Mouse (Mus musculus) forebrain, embryonic 12.5 days (tissue): ENCODE results near the gene Zfp536. TPM values are rescaled to one million over a fixed set of nuclear protein-coding genes. Genes with fewer than 3 reads are reported as not detected.

ENCODE experiments used
- ATAC-seq: fragments of 200-750 bp; cut with Nextera tagmentation; 2 replicates; pipeline ENCODE4 v1.8.0; 2017; ENCODE audit warnings: moderate TSS enrichment; ENCODE audit not compliant: low FRiP score
- H3K27ac ChIP-seq: fragments of 300-500 bp; sonication (generic); 2 replicates; pipeline ENCODE4 v1.5.1; 2016; ENCODE audit warnings: mild to moderate bottlenecking
- H3K27me3 ChIP-seq: fragments of 300-500 bp; sonication (generic); 2 replicates; pipeline ENCODE4 v1.6.1; 2016; ENCODE audit warnings: mild to moderate bottlenecking
- H3K36me3 ChIP-seq: fragments of 300-500 bp; sonication (generic); replicated peaks from 2 replicates; pipeline ENCODE4 v1.6.1; 2016; ENCODE audit warnings: mild to moderate bottlenecking
- H3K4me1 ChIP-seq: fragments of 300-500 bp; sonication (generic); 2 replicates; pipeline ENCODE4 v1.6.1; 2016
- H3K4me2 ChIP-seq: fragments of 300-500 bp; sonication (generic); 2 replicates; pipeline ENCODE4 v1.6.1; 2016; ENCODE audit warnings: mild to moderate bottlenecking, moderate library complexity
- H3K4me3 ChIP-seq: fragments of 300-500 bp; sonication (generic); replicated peaks from 2 replicates; pipeline ENCODE4 v1.5.1; 2016; ENCODE audit warnings: mild to moderate bottlenecking
- H3K9ac ChIP-seq: fragments of 300-500 bp; sonication (generic); 2 replicates; pipeline ENCODE4 v1.6.1; 2016; ENCODE audit warnings: mild to moderate bottlenecking
- H3K9me3 ChIP-seq: fragments of 300-500 bp; sonication (generic); 2 replicates; pipeline ENCODE4 v1.6.1; 2016
- WGBS: fragments of 180-500 bp; shearing (Covaris S2); methylation state at CpG from one replicate; pipeline ENCODE4 v1.1.7; 2016; 5-methylcytosine and 5-hydroxymethylcytosine counted together
- polyA plus RNA-seq: library from polyadenylated mRNA; unstranded; fragments of >200 nt; fragmentation: Nextera tagmentation; extraction: Ambion mirVana; gene quantifications from 2 replicates; pipeline ENCODE4 v1.2.1, GENCODE M21; 2016

The Zfp536 gene
- polyA plus RNA-seq, 1 experiment from 2014 or later = 45.7 TPM

DNA sequence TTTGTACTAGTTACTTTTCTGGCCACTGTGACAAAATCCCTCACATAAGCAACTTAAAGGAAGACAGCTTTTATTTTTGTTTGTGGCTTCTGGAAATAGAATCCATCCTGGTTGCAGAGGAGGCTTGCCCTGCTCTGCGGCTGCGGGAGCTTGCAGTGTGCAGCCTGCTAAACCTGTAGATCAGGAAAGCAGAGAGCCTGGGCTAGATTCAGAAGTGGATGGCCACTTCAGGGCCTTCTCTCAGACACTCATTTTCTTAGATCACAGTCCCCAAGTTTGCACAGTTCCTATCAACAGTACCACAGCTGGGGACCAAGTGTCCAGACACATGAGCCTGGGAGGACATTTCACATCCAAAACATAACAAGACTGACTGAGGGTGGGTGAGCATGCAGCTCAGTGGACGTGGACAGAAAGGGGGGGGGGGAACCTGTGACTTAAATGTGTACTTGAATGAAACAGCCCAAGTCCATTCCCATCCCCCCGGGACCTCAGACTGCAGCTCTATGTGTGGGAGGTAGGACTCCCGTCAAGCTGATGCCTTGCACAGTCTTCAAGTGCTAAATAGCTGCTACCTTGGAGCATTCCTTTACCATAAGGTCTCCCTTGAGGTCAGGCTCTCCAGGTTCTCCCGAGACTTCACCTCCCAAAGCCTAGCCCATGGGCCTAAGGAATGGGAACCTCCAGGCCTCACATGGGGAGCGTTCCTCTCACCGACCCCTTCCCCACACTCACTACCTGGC is 262.3 kb downstream of the Zfp536 start:
- Histone ChIP-seq H3K36me3 (no peaks in the 10 kb centered on the region), H3K4me3 (no peak overlapping the region), H3K4me2 (no peak overlapping the region), H3K27ac (no peak overlapping the region), H3K9ac (no peak overlapping the region), H3K9me3 (no peaks in the 10 kb centered on the region), H3K27me3 (no peaks in the 10 kb centered on the region), H3K4me1 (peaks cover 44% of the 10 kb centered on the region)
- WGBS = 82% methylated on average over 7 of the region's 8 CpGs
- no peak for ATAC-seq

DNA sequence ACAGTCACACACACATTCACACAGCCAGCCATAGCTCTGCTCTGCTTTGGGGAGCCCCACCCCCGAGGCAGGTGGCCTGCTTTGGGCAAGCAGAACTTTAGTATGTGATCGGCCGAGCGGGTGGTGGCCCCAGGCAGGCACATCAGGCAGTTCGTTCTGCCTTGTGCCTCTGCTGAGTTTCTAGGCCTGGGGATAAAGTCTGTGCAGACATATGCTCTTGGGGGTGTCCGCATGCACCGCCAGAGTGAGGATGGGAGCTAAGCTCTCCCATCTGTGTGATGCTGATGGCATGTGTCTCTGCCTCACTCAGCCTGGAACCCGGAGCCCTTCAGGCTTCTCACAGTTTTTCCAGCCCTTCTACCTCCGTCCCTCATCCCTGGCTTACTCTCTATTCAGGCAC is 263.7 kb downstream of the Zfp536 start:
- H3K9ac ChIP-seq = no peak overlapping the region
- H3K9me3 ChIP-seq = no peaks in the 10 kb centered on the region
- WGBS = 68% methylated on average over 9 of the region's 9 CpGs
- H3K27ac ChIP-seq = no peak overlapping the region
- H3K36me3 ChIP-seq = no peaks in the 10 kb centered on the region
- no peak for ATAC-seq
- H3K4me1 ChIP-seq = peaks cover 55% of the 10 kb centered on the region
- H3K27me3 ChIP-seq = no peaks in the 10 kb centered on the region
- no peak overlapping the region for H3K4me2 ChIP-seq
- no peak overlapping the region for H3K4me3 ChIP-seq

DNA sequence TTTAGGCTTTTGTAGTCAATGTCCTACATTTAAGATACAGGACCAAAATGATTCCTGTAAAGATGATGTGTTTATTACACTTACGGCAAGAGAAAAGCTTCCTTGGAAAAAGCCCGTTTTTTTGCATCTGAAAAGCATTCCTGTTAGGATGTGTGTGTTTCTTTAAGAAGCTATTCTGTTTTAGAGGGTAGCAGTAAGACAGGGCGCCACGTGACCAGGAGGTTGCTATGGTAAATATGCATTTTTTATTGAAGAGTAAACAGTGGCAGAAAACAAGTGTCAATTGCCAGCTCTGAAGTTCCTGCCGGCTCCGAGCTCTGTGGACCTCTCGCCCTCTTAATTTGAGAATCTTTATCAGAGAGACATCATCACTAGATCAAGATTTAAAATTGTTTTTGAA is 267.9 kb downstream of the Zfp536 start:
- Histone ChIP-seq H3K4me3 (no peak overlapping the region), H3K4me1 (peaks cover 33% of the 10 kb centered on the region), H3K4me2 (no peak overlapping the region), H3K9ac (no peak overlapping the region), H3K27ac (0 out of 2 replicates have a peak overlapping the region, but pooled peaks have one; percentile 25), H3K36me3 (no peaks in the 10 kb centered on the region), H3K9me3 (no peaks in the 10 kb centered on the region), H3K27me3 (no peaks in the 10 kb centered on the region)
- no peak for ATAC-seq
- 64% methylated on average over 7 of the region's 7 CpGs for WGBS

DNA sequence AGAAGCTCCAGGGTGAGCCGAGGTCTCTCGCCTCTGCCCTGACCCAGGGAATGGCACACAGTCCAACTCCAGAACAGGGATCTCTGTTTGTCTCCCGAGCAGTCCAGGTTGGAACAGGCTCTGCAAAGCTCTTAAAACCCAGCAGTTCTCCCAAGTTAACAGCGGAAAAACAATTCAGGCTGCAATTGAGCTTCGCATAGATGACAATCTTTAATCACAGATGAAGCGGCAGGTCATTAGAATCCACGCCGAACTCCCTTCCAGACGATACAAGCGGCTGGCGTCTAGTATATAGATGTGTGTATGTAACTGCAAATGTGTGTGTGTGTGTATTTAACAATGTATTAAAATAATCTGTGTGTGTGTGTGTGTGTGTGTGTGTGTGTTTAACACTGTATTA is 268.3 kb downstream of the Zfp536 start:
- Histone ChIP-seq H3K27ac (0 out of 2 replicates have a peak overlapping the region, but pooled peaks have one; percentile 25), H3K9me3 (no peaks in the 10 kb centered on the region), H3K4me3 (no peak overlapping the region), H3K4me2 (no peak overlapping the region), H3K4me1 (peaks cover 32% of the 10 kb centered on the region), H3K36me3 (no peaks in the 10 kb centered on the region), H3K27me3 (no peaks in the 10 kb centered on the region), H3K9ac (no peak overlapping the region)
- ATAC-seq = no peak
- 75% methylated on average over 11 of the region's 11 CpGs for WGBS

DNA sequence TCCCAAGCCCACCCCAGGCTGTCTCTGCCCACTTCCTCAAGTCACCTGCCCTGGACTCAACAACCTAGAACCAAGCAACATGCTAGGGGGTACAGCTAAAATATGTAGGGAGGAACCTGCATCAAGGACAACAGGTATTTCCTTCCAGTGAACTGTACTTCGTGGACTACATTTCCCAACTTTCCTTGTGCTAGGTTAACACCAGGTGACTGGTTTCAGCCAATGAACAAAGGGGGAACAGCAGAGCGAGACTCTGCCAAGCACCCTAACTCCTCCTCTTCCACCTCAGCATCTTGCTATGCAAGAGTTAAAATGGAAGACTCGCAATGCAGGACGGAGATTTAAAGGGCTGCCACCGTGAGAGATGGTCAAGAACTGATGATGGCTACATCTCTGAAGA is 274.6 kb downstream of the Zfp536 start:
- Histone ChIP-seq H3K27ac (no peak overlapping the region), H3K4me1 (peaks cover 12% of the 10 kb centered on the region), H3K27me3 (0 out of 2 replicates have a peak, but pooled peaks cover 5% of the 10 kb centered on the region), H3K4me2 (no peak overlapping the region), H3K4me3 (no peak overlapping the region), H3K9me3 (no peaks in the 10 kb centered on the region), H3K36me3 (no peaks in the 10 kb centered on the region), H3K9ac (no peak overlapping the region)
- 61% methylated on average over 5 of the region's 5 CpGs for WGBS
- no peak for ATAC-seq

DNA sequence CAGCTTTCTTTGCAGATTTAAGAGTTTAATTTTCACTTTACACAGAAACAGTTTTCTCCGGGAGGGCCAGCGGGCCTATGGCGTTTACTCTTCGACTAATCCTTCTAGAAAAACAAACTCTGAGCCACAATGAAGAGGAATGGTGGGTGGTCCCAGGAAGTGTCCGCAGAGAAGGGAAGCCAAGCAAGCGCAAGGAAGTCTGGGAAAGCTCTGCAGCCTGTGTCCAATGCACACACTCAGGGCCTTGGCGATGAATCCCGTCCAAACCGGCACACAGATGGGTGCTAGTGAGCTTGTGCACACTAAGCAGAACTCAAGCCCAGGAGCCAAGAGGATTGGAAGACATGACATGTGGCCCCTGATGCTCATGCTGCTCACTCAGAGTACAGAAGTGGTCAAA is 276.9 kb downstream of the Zfp536 start:
- Histone ChIP-seq H3K27ac (no peak overlapping the region), H3K36me3 (peaks cover 3% of the 10 kb centered on the region; the same call in 1 of the 2 replicates), H3K4me1 (peaks cover 9% of the 10 kb centered on the region), H3K4me3 (no peak overlapping the region), H3K27me3 (0 out of 2 replicates have a peak, but pooled peaks cover 5% of the 10 kb centered on the region), H3K9ac (no peak overlapping the region), H3K9me3 (no peaks in the 10 kb centered on the region), H3K4me2 (no peak overlapping the region)
- WGBS = 68% methylated on average over 9 of the region's 9 CpGs
- no peak for ATAC-seq

DNA sequence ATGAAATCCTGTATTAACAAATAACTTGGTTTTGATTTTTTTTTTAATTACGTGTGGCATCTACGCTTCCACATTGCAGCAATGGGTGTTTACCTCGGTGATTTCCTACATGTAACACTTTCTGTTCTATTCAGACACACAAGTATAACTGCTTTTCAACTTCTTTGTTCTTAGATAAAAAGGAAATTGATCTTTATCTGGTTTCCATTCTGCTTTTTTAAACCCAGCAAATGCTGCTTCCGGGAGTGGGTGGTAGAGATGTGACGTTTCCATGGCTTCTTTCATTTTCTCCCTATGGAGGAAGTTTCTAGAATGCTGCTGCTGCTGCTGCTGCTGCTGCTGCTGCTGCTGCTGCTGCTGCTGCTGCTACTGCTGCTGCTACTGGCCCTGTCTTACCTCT is 283.1 kb downstream of the Zfp536 start:
- Histone ChIP-seq H3K9ac (no peak overlapping the region), H3K27me3 (no peaks in the 10 kb centered on the region), H3K4me1 (peaks cover 5% of the 10 kb centered on the region), H3K36me3 (peaks cover 7% of the 10 kb centered on the region; the same call in 1 of the 2 replicates), H3K27ac (no peak overlapping the region), H3K4me3 (no peak overlapping the region), H3K9me3 (no peaks in the 10 kb centered on the region), H3K4me2 (no peak overlapping the region)
- ATAC-seq = no peak
- WGBS = 82% methylated on average over 5 of the region's 5 CpGs

DNA sequence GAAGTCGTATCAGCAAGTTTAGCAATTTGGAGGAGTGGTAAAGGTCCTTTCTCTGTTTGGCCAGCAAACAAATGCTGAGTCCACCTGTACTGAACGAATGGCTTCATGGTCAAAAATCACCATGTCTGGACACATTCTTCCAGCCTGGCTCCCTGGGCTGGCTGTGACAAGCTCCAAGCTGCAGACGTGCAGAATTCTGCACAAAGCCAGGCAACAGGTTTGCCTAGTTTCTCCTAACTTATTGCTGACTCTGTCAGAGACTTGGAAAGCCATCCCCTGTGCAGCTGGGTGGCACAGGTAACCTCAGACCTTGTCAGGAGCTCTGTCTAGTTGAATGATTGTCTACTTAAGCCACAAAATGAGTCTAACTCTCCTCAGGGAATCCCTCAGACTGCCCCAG is 288.5 kb downstream of the Zfp536 start:
- Histone ChIP-seq H3K27ac (no peak overlapping the region), H3K27me3 (no peaks in the 10 kb centered on the region), H3K4me2 (no peak overlapping the region), H3K36me3 (peaks cover 7% of the 10 kb centered on the region), H3K4me1 (no peaks in the 10 kb centered on the region), H3K9me3 (no peaks in the 10 kb centered on the region), H3K4me3 (no peak overlapping the region), H3K9ac (no peak overlapping the region)
- ATAC-seq = no peak
- WGBS = 83% methylated on average over 3 of the region's 3 CpGs

DNA sequence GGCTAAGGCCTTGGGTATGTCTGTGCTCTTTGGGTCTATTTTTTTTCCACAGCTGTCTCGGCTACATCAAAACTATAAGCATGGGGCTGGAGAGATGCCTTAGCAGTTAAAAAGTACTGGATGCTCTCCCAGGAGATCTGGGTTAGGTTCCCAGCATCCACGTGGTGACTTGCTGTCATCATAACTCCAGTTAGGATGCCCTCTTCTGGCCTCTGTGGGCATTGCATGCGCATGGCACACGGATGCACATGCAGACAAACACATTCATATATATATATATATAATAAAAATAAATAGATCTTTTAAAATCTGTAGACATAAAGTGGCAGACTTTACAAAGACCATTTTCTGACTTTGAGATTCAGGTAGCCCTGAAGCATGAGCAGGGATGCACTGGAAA is 290.9 kb downstream of the Zfp536 start:
- H3K9ac ChIP-seq = no peak overlapping the region
- H3K36me3 ChIP-seq = peaks cover 16% of the 10 kb centered on the region
- no peak overlapping the region for H3K4me2 ChIP-seq
- no peaks in the 10 kb centered on the region for H3K9me3 ChIP-seq
- 77% methylated on average over 4 of the region's 4 CpGs for WGBS
- no peaks in the 10 kb centered on the region for H3K4me1 ChIP-seq
- H3K27me3 ChIP-seq = no peaks in the 10 kb centered on the region
- no peak overlapping the region for H3K27ac ChIP-seq
- H3K4me3 ChIP-seq = no peak overlapping the region
- ATAC-seq = no peak

DNA sequence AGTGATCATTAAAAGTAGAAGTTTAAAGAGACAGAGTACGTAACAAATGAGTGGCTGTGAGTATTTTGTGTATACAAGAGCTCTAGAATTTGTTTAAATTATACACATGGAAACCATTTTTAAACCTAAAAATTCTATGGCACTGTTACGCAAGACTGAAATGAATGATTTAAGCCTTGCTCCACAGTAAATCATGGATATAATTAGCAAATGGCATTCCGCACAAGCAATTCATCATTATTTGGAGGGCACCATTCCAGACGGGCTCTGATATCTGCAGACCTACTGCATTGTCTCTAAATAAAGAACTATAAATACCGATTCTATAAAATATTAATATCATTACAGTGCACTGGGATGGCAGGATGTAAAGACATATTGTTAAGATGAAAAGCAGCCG is 292.3 kb downstream of the Zfp536 start:
- H3K36me3 ChIP-seq = peaks cover 22% of the 10 kb centered on the region
- no peak overlapping the region for H3K9ac ChIP-seq
- no peaks in the 10 kb centered on the region for H3K4me1 ChIP-seq
- no peaks in the 10 kb centered on the region for H3K9me3 ChIP-seq
- no peak for ATAC-seq
- WGBS = 87% methylated on average over 6 of the region's 6 CpGs
- no peak overlapping the region for H3K4me3 ChIP-seq
- no peak overlapping the region for H3K27ac ChIP-seq
- no peak overlapping the region for H3K4me2 ChIP-seq
- no peaks in the 10 kb centered on the region for H3K27me3 ChIP-seq

DNA sequence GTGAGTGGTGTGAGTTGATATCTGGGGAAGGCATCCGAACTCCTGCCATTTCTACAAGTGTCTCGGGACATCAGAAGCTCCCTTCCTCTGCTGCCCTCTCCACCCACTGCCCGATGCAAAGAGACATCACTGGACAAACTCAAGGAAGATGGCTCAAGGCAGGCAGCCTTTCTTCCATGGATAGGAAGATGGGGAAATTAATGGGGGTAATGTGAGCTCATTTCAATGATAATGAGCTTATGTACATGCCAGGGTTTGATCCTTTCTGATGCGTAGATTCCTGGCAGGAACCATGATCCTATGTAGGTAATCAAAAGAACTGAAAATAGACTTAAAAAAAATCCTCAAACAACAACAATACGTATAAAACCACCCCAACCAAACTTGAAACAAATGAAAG is 296.1 kb downstream of the Zfp536 start:
- Histone ChIP-seq H3K4me3 (no peak overlapping the region), H3K27me3 (no peaks in the 10 kb centered on the region), H3K27ac (no peak overlapping the region), H3K4me2 (no peak overlapping the region), H3K9ac (no peak overlapping the region), H3K9me3 (no peaks in the 10 kb centered on the region), H3K36me3 (peaks cover 28% of the 10 kb centered on the region), H3K4me1 (no peaks in the 10 kb centered on the region)
- no peak for ATAC-seq
- 78% methylated on average over 5 of the region's 5 CpGs for WGBS

DNA sequence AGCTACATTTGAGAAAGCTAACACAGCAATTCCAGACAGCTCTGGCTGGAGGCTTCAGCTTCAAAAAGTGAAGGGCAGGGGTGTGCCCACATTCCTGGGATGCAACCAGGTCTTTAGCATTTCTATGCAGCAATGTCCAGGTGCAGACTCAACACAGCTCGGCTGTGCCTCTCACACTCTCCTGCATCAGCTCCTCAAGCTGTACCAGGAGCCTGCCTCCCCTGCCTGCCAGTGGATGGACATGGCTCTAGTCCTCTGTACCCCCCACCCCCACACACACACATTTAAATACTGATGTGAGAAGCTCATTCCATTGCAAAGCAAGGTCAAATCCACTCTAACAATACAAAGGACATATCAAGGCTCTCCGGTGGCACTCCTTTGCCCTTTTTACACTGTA is 298.0 kb downstream of the Zfp536 start:
- H3K9me3 ChIP-seq = no peaks in the 10 kb centered on the region
- H3K4me3 ChIP-seq = no peak overlapping the region
- no peak overlapping the region for H3K27ac ChIP-seq
- H3K4me1 ChIP-seq = no peaks in the 10 kb centered on the region
- H3K4me2 ChIP-seq = no peak overlapping the region
- 65% methylated on average over 2 of the region's 2 CpGs for WGBS
- H3K27me3 ChIP-seq = no peaks in the 10 kb centered on the region
- no peak overlapping the region for H3K9ac ChIP-seq
- no peak for ATAC-seq
- H3K36me3 ChIP-seq = peaks cover 26% of the 10 kb centered on the region

DNA sequence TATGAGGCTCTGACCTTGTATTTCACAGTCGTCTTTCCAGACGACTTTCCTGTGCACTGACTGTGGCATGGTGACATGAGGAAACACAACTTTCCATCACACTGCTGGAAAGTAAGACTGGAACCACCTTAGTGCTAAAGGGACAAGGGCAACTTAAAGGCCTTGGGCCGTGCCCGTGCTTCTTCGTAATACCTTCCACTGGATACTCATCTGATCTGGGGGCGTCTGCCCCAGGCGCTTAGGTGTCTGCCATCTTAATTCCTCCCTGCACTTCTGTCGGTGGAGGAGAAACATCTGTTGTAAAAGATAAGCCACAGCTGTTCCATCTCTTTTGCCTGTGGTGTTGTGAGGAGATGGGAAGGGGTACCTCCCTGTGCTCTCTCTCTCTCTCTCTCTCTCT is 299.2 kb downstream of the Zfp536 start:
- no peak overlapping the region for H3K9ac ChIP-seq
- no peak overlapping the region for H3K4me2 ChIP-seq
- no peaks in the 10 kb centered on the region for H3K4me1 ChIP-seq
- H3K27ac ChIP-seq = no peak overlapping the region
- ATAC-seq = no peak
- H3K4me3 ChIP-seq = no peak overlapping the region
- 90% methylated on average over 8 of the region's 8 CpGs for WGBS
- no peaks in the 10 kb centered on the region for H3K27me3 ChIP-seq
- H3K36me3 ChIP-seq = peaks cover 14% of the 10 kb centered on the region
- H3K9me3 ChIP-seq = no peaks in the 10 kb centered on the region
